Mouse (Mus musculus) ES-Bruce4 (cell line): ENCODE data around the gene Itgb1bp2.

Source experiments
- CTCF ChIP-seq: IDR thresholded peaks from one replicate; pipeline ENCODE4 v1.8.1; 2011; ENCODE audit warnings: low read depth, low read length
- POLR2A ChIP-seq: IDR thresholded peaks from one replicate; pipeline ENCODE4 v1.8.1; 2011; ENCODE audit warnings: low read length; ENCODE audit not compliant: insufficient read depth

DNA sequence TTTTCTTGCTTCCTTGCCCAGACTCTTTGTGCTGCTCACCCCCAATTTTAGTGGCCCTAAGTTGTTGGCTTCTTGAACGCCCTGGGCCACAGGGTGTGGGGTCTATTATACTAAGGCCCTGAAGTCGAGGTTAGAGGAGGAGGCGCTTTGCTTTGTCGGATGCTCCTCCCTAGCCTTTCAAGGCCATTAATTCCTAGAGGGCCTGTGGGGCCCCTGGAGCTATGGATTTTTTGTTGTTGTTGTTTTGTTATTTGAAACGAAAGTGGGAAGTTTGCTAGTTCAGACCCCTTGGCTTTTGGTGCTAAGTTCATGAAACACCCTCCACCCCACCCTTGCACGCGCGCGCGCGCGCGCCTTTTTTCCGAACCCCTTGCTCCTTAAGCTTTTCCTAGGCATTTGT is 18.9 kb upstream of the Itgb1bp2 start:
- TF ChIP-seq CTCF (no peak), POLR2A (no peak)
